Mouse (Mus musculus): ENCODE data around the gene Ky. TPM values are rescaled to one million over a fixed set of nuclear protein-coding genes. Genes with fewer than 3 reads are reported as not detected.

Ky gene
- polyA plus RNA-seq, 1 experiment from 2014 or later, result 2.1 TPM

DNA sequence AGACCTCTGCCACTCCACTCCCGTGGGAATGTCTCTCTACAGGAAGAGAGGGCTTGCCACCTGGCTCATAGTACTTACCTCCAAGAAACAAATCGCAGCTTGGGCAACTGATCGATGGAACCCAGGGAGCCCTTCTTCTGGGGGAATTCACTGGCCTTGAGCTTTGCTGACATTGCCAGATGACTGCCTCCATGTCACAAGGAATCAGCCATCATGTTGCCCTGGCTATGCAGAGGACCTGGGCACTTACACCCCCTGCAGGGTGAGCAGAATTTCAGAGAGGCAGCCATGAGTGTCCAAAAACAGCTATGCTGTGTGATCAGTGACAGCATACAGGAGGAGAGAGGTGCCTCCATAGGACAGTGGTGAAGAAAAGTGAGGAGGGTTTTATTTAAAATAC is 48.2 kb downstream of the Ky start:
- Histone ChIP-seq H3K27me3 (replicated peaks) (no peaks in the 10 kb centered on the region), H3K4me3 (no peak overlapping the region), H3K36me3 (no peaks in the 10 kb centered on the region), H3K9me3 (replicated peaks) (peaks cover 6% of the 10 kb centered on the region; the same call in 1 of the 2 replicates), H3K4me1 (replicated peaks) (peaks cover 4% of the 10 kb centered on the region; the same call in 1 of the 2 replicates), H3K4me2 (no peak overlapping the region), H3K27ac (ENCODE audit: poor library complexity, severe bottlenecking) (no peak overlapping the region), H3K9ac (no peak overlapping the region)
- no peak for ATAC-seq (ENCODE audit: insufficient number of reproducible peaks, low FRiP score)
- WGBS, result 83% methylated on average over 3 of the region's 3 CpGs

DNA sequence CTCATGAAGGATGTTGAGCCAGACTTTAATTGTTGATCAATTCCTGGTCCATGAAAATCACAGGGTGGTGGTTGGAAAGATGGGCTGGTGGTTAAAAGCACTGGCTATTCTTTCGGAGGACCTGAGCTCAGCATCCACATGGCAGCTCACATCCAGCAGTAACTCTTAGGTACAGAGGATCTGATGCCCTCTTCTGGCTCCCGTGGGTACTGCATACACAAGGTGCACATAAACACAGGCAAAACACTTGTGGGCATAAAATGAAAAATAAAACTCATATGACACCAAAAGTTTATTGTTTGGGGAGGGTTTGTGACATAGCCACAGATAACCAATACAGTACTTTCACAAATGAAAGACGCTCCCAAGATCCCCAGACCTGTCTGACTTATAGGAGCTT is 52.9 kb downstream of the Ky start:
- H3K27me3 ChIP-seq (replicated peaks), result no peaks in the 10 kb centered on the region
- 80% methylated on average over 3 of the region's 3 CpGs for WGBS
- H3K9me3 ChIP-seq (replicated peaks), result peaks cover 7% of the 10 kb centered on the region; the same call in 1 of the 2 replicates
- ATAC-seq (ENCODE audit: insufficient number of reproducible peaks, low FRiP score), result no peak
- H3K4me1 ChIP-seq (replicated peaks), result no peaks in the 10 kb centered on the region
- no peak overlapping the region for H3K4me3 ChIP-seq
- H3K4me2 ChIP-seq, result no peak overlapping the region
- no peak overlapping the region for H3K27ac ChIP-seq (ENCODE audit: poor library complexity, severe bottlenecking)
- H3K9ac ChIP-seq, result no peak overlapping the region
- no peaks in the 10 kb centered on the region for H3K36me3 ChIP-seq

DNA sequence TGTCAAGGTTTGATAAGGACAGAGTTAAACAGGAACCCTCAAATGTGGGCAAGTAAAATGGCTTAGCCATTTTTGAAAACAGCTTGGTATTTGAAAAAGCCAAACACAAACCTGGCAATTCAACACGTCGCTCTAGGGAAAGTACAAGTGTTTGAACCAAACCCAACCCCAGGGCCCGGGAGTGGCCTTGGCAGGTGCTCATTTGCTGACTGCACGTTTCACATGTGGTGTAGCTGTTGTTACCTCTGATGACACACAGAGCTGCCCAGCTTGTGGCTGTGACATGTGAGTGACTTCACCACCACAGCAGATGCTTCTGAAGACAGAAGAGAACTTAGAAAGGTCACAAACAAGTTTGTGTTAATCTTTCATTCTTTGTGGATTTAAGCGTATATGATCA is 67.3 kb downstream of the Ky start:
- Histone ChIP-seq H3K27me3 (replicated peaks) (no peaks in the 10 kb centered on the region), H3K4me1 (replicated peaks) (0 out of 2 replicates have a peak, but pooled peaks cover 3% of the 10 kb centered on the region), H3K4me2 (no peak overlapping the region), H3K36me3 (no peaks in the 10 kb centered on the region), H3K27ac (ENCODE audit: poor library complexity, severe bottlenecking) (no peak overlapping the region), H3K9ac (no peak overlapping the region), H3K9me3 (replicated peaks) (no peaks in the 10 kb centered on the region), H3K4me3 (no peak overlapping the region)
- no peak for ATAC-seq (ENCODE audit: insufficient number of reproducible peaks, low FRiP score)
- WGBS, result 70% methylated on average over 5 of the region's 5 CpGs

DNA sequence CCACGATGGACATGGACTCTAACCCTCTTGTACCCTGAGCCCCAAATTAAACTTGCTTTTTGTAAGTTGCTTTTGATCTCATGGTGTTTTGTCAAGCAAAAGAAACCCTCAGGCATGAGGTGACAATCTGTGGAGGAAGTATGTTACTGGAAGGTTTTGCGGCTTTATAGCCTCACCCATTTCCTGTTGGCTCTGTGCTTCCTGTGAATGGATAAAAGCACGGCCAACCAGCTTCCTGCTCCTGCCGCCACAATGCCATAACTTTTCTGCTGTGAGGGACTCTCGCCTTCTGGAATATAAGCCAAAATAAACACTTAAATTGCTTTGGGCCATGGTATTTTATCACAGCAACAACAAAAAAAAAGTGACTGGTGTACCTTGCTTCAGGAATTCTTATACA is 71.9 kb downstream of the Ky start:
- ATAC-seq (ENCODE audit: insufficient number of reproducible peaks, low FRiP score), result peak; percentile 39; the same call in 1 of the 2 replicates
- Histone ChIP-seq H3K4me2 (no peak overlapping the region), H3K4me1 (replicated peaks) (peaks cover 10% of the 10 kb centered on the region; the same call in 1 of the 2 replicates), H3K9me3 (replicated peaks) (no peaks in the 10 kb centered on the region), H3K4me3 (no peak overlapping the region), H3K27me3 (replicated peaks) (no peaks in the 10 kb centered on the region), H3K9ac (no peak overlapping the region), H3K27ac (ENCODE audit: poor library complexity, severe bottlenecking) (peak overlapping the region; percentile 67), H3K36me3 (no peaks in the 10 kb centered on the region)
- 52% methylated on average over 5 of the region's 5 CpGs for WGBS

DNA sequence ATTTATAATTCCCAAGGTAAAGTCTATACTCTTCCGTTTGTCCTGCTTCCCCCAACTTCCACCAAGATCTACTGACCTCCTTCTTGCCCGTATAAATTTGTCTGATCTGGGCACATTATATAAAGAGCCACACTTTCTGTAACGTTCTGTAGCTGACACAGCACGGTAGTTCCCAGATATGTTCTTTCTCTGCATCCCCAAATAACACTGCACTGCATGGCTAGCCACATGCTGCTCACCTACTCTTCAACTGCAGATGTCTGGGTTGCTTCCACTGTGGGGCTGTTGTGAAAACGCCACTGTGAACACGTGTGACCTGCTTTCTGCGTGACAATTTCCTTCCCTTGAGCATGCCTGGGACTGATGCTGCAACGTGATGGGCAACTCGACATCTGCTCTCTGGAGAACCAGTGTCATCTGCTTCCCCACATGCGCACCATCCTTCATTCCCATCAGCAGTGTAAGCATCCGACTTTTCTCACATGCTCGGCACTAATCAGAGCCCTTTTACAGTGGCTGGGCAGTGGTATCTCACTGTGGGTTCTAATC is 76.4 kb downstream of the Ky start:
- H3K27me3 ChIP-seq (replicated peaks), result no peaks in the 10 kb centered on the region

DNA sequence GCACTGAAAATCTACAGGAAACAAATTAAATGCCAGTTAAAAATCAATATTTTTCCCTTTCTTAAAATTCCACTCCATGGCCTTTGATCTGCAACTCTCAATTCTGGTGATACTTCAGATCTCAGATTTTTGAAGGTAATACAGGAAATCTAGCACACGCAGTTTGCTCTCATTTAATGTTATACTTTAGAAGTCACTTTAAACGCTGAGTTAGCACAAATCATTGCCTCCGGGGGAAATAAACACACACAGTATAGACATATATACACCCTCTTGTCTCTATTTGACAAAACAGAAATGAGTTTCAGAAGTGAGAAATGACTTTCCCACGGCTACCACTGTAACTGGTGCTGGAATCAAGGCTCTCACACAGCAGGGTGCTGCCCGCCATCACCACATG is 81.8 kb downstream of the Ky start:
- 85% methylated on average over 5 of the region's 5 CpGs for WGBS
- no peak overlapping the region for H3K9ac ChIP-seq
- no peak overlapping the region for H3K27ac ChIP-seq (ENCODE audit: poor library complexity, severe bottlenecking)
- H3K9me3 ChIP-seq (replicated peaks), result no peaks in the 10 kb centered on the region
- H3K4me2 ChIP-seq, result no peak overlapping the region
- no peaks in the 10 kb centered on the region for H3K4me1 ChIP-seq (replicated peaks)
- no peak overlapping the region for H3K4me3 ChIP-seq
- H3K27me3 ChIP-seq (replicated peaks), result no peaks in the 10 kb centered on the region
- H3K36me3 ChIP-seq, result peaks cover 50% of the 10 kb centered on the region
- no peak for ATAC-seq (ENCODE audit: insufficient number of reproducible peaks, low FRiP score)

More for the DNA sequence above, 76.4 kb downstream of the Ky start:
- Histone ChIP-seq H3K4me1 (replicated peaks) (peaks cover 10% of the 10 kb centered on the region; the same call in 1 of the 2 replicates), H3K27ac (ENCODE audit: poor library complexity, severe bottlenecking) (no peak overlapping the region), H3K4me3 (no peak overlapping the region), H3K36me3 (peaks cover 26% of the 10 kb centered on the region), H3K9ac (no peak overlapping the region), H3K4me2 (no peak overlapping the region), H3K9me3 (replicated peaks) (no peaks in the 10 kb centered on the region)
- WGBS, result 76% methylated on average over 12 of the region's 12 CpGs
- no peak for ATAC-seq (ENCODE audit: insufficient number of reproducible peaks, low FRiP score)

DNA sequence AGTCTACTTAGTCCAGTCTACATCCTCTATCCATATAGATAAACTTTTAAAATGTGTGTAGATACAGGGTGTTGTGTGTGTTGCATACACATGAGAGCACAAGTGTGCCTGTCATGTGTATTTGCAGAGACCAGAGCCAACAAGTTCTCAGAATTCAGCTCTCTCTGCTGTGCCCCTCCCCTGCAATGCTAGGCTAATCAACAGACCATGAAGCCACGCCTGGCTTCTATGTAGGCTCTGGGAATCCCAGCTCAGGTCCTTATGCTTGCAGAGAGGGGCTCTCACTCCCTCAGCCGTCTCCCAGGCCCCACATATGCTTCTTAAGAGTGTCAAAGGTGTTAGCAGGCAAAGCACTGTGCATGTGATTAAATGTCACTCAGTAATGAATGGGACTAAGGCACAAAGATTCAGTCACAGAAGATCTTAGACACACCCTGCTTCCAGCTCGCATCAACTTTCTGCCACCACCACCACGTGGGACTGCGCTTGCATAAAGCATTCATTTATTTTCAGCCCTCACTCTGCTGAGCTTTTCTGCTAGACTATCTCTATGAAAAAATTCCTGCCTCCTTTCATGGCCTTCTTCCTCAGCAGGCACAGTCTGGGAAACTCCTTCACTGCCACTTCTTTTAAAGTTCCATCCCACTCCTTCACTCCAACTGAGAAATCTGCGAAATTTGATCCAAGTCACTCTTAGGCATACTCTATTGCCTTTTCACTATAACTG is 89.3 kb downstream of the Ky start:
- H3K27ac ChIP-seq (ENCODE audit: poor library complexity, severe bottlenecking), result no peak overlapping the region
- 62% methylated on average over 6 of the region's 6 CpGs for WGBS
- H3K36me3 ChIP-seq, result peaks cover 46% of the 10 kb centered on the region
- H3K4me3 ChIP-seq, result no peak overlapping the region
- H3K27me3 ChIP-seq (replicated peaks), result no peaks in the 10 kb centered on the region
- H3K4me2 ChIP-seq, result no peak overlapping the region
- ATAC-seq (ENCODE audit: insufficient number of reproducible peaks, low FRiP score), result no peak
- H3K9ac ChIP-seq, result no peak overlapping the region
- no peaks in the 10 kb centered on the region for H3K4me1 ChIP-seq (replicated peaks)
- H3K9me3 ChIP-seq (replicated peaks), result no peaks in the 10 kb centered on the region

Other genes with a start within 250 kb of the Ky start
- 0.33 and 0.66 TPM in 2 replicates for gene Ephb1, start 151.1 kb upstream of the Ky start, polyA plus RNA-seq (2016; fragmentation: Nextera tagmentation; extraction: Ambion mirVana)
- 227 and 238 TPM in 2 replicates for gene Anapc13, start 120.5 kb downstream of the Ky start, polyA plus RNA-seq (2016; fragmentation: Nextera tagmentation; extraction: Ambion mirVana)
- gene Cep63, start 120.8 kb downstream of the Ky start, polyA plus RNA-seq (2016; fragmentation: Nextera tagmentation; extraction: Ambion mirVana), result 44.2 and 51.4 TPM in 2 replicates
- 59.2 and 61.6 TPM in 2 replicates for gene Amotl2, start 210.9 kb downstream of the Ky start, polyA plus RNA-seq (2016; fragmentation: Nextera tagmentation; extraction: Ambion mirVana)

All from heart, embryonic 12.5 days (tissue).